Mouse (Mus musculus) liver, embryonic 11.5 days (tissue): ENCODE data around the gene Eif4e. TPM values are rescaled to one million over a fixed set of nuclear protein-coding genes. Genes with fewer than 3 reads are reported as not detected.
A peak's percentile ranks its signal among the peaks of the same experiment; 100 is the strongest.

Experiments used
- ATAC-seq: fragments of 200-750 bp; cut with Nextera tagmentation; replicated peaks from 2 replicates; pipeline ENCODE4 v1.8.0; 2017; ENCODE audit warnings: moderate number of reproducible peaks, mild to moderate bottlenecking, moderate TSS enrichment, moderate library complexity; ENCODE audit not compliant: low FRiP score
- DNase-seq: peaks from one replicate; pipeline ENCODE4 v3.0.0-alpha.2; 2017; ENCODE audit warnings: low spot score
- H3K27ac ChIP-seq: fragments of 300-500 bp; sonication (generic); 2 replicates; pipeline ENCODE4 v1.5.1; 2014; ENCODE audit warnings: mild to moderate bottlenecking, low read depth, low read length, control low read depth
- H3K27me3 ChIP-seq: fragments of 300-500 bp; sonication (generic); replicated peaks from 2 replicates; pipeline ENCODE4 v1.6.1; 2014; ENCODE audit warnings: low read length, mixed read lengths; ENCODE audit not compliant: control insufficient read depth, insufficient read depth
- H3K36me3 ChIP-seq: fragments of 300-500 bp; sonication (generic); 2 replicates; pipeline ENCODE4 v1.6.1; 2014; ENCODE audit warnings: mild to moderate bottlenecking, low read length, moderate library complexity, mixed read lengths; ENCODE audit not compliant: control insufficient read depth, insufficient read depth
- H3K4me1 ChIP-seq: fragments of 300-500 bp; sonication (generic); replicated peaks from 2 replicates; pipeline ENCODE4 v1.6.1; 2014; ENCODE audit warnings: low read length, mixed read lengths; ENCODE audit not compliant: control insufficient read depth, insufficient read depth
- H3K4me2 ChIP-seq: fragments of 300-500 bp; sonication (generic); 2 replicates; pipeline ENCODE4 v1.6.1; 2014; ENCODE audit warnings: mild to moderate bottlenecking, control low read depth, moderate library complexity
- H3K4me3 ChIP-seq: fragments of 300-500 bp; sonication (generic); 2 replicates; pipeline ENCODE4 v1.5.1; 2014; ENCODE audit warnings: low read depth, low read length, control low read depth
- H3K9ac ChIP-seq: fragments of 300-500 bp; sonication (generic); 2 replicates; pipeline ENCODE4 v1.6.1; 2014; ENCODE audit warnings: low read depth, low read length, control low read depth
- H3K9me3 ChIP-seq: fragments of 300-500 bp; sonication (generic); 2 replicates; pipeline ENCODE4 v1.6.1; 2016; ENCODE audit warnings: low read length, inconsistent platforms, mixed read lengths; ENCODE audit not compliant: control insufficient read depth
- WGBS: fragments of 180-500 bp; shearing (Covaris S2); extraction: QIAGEN DNeasy Blood & Tissue Kit; methylation state at CpG from one replicate; pipeline ENCODE4 v1.1.7; 2014; 5-methylcytosine and 5-hydroxymethylcytosine counted together
- polyA plus RNA-seq: library from polyadenylated mRNA; unstranded; fragments of >200 nt; fragmentation: Nextera tagmentation; extraction: Ambion mirVana; gene quantifications from 2 replicates; pipeline ENCODE4 v1.2.1, GENCODE M21; 2014

Gene Eif4e
- polyA plus RNA-seq, 1 experiment from 2014 or later: 442 TPM

DNA sequence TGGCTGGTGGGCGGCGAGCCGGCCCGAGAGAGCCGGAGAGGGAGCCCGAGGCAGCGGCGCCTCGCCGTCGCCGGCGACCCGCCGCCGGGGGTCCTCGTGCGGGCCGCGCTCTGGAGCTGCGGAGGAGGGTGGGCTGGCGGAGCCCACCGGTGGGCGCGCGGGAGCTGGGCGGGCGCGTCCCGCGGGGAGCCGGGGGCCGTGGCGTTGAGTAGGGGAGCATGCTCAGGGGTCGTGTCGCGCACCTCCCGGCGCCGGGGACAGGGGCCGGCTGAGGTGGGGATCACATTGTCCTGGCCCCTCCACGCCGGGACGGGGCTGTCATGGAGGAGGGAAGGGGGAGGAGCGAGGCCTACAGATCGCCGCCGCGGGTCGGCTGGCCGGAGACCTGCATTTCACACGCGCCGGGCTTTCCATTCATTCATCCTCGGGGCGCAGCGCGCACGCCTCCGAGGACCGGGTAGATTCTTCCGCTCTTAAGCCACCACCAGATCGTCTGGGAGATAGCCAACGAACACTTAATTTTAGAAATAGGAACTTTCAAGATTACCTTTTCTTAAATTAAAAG is 1.8 kb downstream of the Eif4e start:
- peaks cover 39% of the 10 kb centered on the region for H3K4me1 ChIP-seq
- peak overlapping the region; percentile 99 for H3K9ac ChIP-seq
- ATAC-seq (peak; percentile 67), DNase-seq (peak; percentile 76)
- no peaks in the 10 kb centered on the region for H3K27me3 ChIP-seq
- H3K9me3 ChIP-seq: no peaks in the 10 kb centered on the region
- H3K4me2 ChIP-seq: peak overlapping the region; percentile 83
- H3K4me3 ChIP-seq: peak overlapping the region; percentile 100
- H3K27ac ChIP-seq: peak overlapping the region; percentile 97
- no peaks in the 10 kb centered on the region for H3K36me3 ChIP-seq
- under 1% methylated on average over 55 of the region's 64 CpGs for WGBS

DNA sequence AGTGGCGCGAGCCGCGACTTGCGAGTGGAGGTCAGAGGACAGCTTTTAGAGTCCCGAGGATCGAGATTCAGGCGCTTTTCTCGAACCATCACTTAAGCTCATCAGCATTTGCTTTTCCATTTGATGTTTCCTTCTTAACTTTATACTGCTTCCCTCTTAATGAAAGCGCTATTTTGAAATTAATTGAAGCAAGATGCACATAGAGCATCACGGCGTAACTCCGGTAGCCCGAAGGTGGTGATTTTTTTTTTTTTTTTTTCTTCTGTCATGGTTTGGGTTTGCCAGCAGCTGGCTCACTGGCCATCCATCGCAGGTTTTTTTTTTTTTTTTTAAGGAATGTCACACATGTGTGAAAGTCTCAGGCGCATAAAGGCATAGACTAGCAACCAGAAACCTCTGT is 2.3 kb downstream of the Eif4e start:
- Histone ChIP-seq H3K27me3 (no peaks in the 10 kb centered on the region), H3K27ac (peak overlapping the region; percentile 97; the same call in 1 of the 2 replicates), H3K36me3 (no peaks in the 10 kb centered on the region), H3K9ac (peak overlapping the region; percentile 99), H3K4me1 (peaks cover 44% of the 10 kb centered on the region), H3K9me3 (no peaks in the 10 kb centered on the region), H3K4me3 (peak overlapping the region; percentile 100), H3K4me2 (peak overlapping the region; percentile 83)
- ATAC-seq (no peak), DNase-seq (no peak)
- WGBS: 2% methylated on average over 16 of the region's 16 CpGs

GRCm38 (mm10) chr3:138530578-138531478 is 4.8 kb downstream of the Eif4e start:
- H3K27me3 ChIP-seq: no peaks in the 10 kb centered on the region
- no peaks in the 10 kb centered on the region for H3K9me3 ChIP-seq
- H3K36me3 ChIP-seq: no peaks in the 10 kb centered on the region
- DNase-seq (no peak), ATAC-seq (no peak)
- 59% methylated on average over 8 of the region's 8 CpGs for WGBS
- no peak overlapping the region for H3K9ac ChIP-seq
- peaks cover 46% of the 10 kb centered on the region for H3K4me1 ChIP-seq
- no peak overlapping the region for H3K4me3 ChIP-seq
- H3K4me2 ChIP-seq: peak overlapping the region; percentile 50
- no peak overlapping the region; the same call in 1 of the 2 replicates for H3K27ac ChIP-seq

- ATAC-seq (no peak), DNase-seq (no peak)
- no peaks in the 10 kb centered on the region for H3K27me3 ChIP-seq
- H3K4me2 ChIP-seq: peak overlapping the region; percentile 39
- H3K4me1 ChIP-seq: peaks cover 46% of the 10 kb centered on the region
- no peak overlapping the region for H3K9ac ChIP-seq
- H3K4me3 ChIP-seq: no peak overlapping the region
- no peaks in the 10 kb centered on the region for H3K36me3 ChIP-seq
- no peaks in the 10 kb centered on the region for H3K9me3 ChIP-seq
- H3K27ac ChIP-seq: no peak overlapping the region
- WGBS: 46% methylated on average over 12 of the region's 12 CpGs
These were observed 5.7 kb downstream of the Eif4e start for GRCm38 (mm10) chr3:138531479-138532181.

GRCm38 (mm10) chr3:138532764-138533163 is 6.8 kb downstream of the Eif4e start:
- H3K4me1 ChIP-seq: peaks cover 49% of the 10 kb centered on the region
- H3K4me2 ChIP-seq: no peak overlapping the region
- WGBS: 38% methylated on average over 2 of the region's 2 CpGs
- no peaks in the 10 kb centered on the region for H3K36me3 ChIP-seq
- ATAC-seq: no peak
- no peaks in the 10 kb centered on the region for H3K27me3 ChIP-seq
- H3K9me3 ChIP-seq: no peaks in the 10 kb centered on the region
- no peak overlapping the region for H3K27ac ChIP-seq
- H3K4me3 ChIP-seq: no peak overlapping the region
- no peak overlapping the region for H3K9ac ChIP-seq
- DNase-seq: no peak

- 90% methylated on average over 2 of the region's 2 CpGs for WGBS
- Histone ChIP-seq H3K4me2 (no peak overlapping the region), H3K9me3 (no peaks in the 10 kb centered on the region), H3K9ac (no peak overlapping the region), H3K4me3 (no peak overlapping the region), H3K27ac (no peak overlapping the region), H3K36me3 (no peaks in the 10 kb centered on the region), H3K27me3 (no peaks in the 10 kb centered on the region), H3K4me1 (peaks cover 30% of the 10 kb centered on the region)
- ATAC-seq (no peak), DNase-seq (no peak)
These were observed 10.1 kb downstream of the Eif4e start for GRCm38 (mm10) chr3:138536031-138536430.

GRCm38 (mm10) chr3:138542621-138543020 is 16.6 kb downstream of the Eif4e start:
- Histone ChIP-seq H3K4me1 (peaks cover 16% of the 10 kb centered on the region), H3K4me3 (no peak overlapping the region), H3K9me3 (no peaks in the 10 kb centered on the region), H3K27ac (no peak overlapping the region), H3K27me3 (no peaks in the 10 kb centered on the region), H3K9ac (no peak overlapping the region), H3K4me2 (no peak overlapping the region), H3K36me3 (no peaks in the 10 kb centered on the region)
- no peak for DNase-seq
- ATAC-seq: no peak
- 50% methylated on average over 3 of the region's 3 CpGs for WGBS

DNA sequence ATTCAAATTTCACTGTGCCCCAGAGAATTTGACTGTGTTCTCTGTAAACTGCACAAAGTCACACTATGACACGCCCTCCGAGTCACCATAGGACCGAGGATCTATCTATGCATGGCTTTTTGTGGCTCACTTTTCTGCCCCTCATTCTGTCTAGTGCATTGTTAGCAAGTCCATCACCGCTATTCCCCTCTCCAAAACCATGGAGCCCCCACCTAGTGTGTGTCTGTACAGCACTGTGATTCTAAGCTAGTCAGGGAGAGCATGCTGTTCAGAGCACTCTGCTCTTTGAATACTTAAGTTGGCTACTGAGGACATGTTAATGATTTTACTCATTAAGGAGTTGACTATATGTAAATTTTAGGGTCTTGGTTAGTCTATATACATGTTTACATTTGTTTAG is 18.1 kb downstream of the Eif4e start:
- DNase-seq (no peak), ATAC-seq (no peak)
- Histone ChIP-seq H3K4me3 (no peak overlapping the region), H3K4me2 (no peak overlapping the region), H3K9ac (no peak overlapping the region), H3K27ac (no peak overlapping the region), H3K27me3 (no peaks in the 10 kb centered on the region), H3K36me3 (no peaks in the 10 kb centered on the region), H3K4me1 (peaks cover 9% of the 10 kb centered on the region), H3K9me3 (no peaks in the 10 kb centered on the region)
- WGBS: 74% methylated on average over 4 of the region's 4 CpGs
